ENCODE assay signal across 19 mouse cellular contexts in genomic region chr2:158322845-158323244, GRCm38 (mm10). TPM values are rescaled to one million over a fixed set of nuclear protein-coding genes. Genes with fewer than 3 reads are reported as not detected.
DNase-seq lines count a peak whose midpoint lies in the region; ATAC-seq lines count a peak whose summit lies in the region.
"Had no signal": no experiment of that assay in that cellular context is flagged by ENCODE, and none has a peak within 500 bp of the region (broad histone marks: within the 10 kb centered on the region; RNA-seq: fewer than 3 reads in every experiment).

No protein-coding gene starts in this region.

- DNase-seq in thymus, postnatal 0 days (ENCODE audit: low spot score): peak; percentile 64
- DNase-seq in thymus, postnatal 10 days (ENCODE audit: low spot score in 2 of 2): no peak
- DNase-seq in naive thymus-derived CD4-positive, alpha-beta T cell, adult 2 months (ENCODE audit: low read depth): peak; percentile 89
- DNase-seq in kidney, postnatal 4 days: no peak
- DNase-seq in adrenal gland, postnatal 25 days: no peak
- DNase-seq: cerebellum, adult 8-10 months; gastrocnemius, postnatal 36 days; heart, postnatal 14 days; kidney, adult 9 months; left cerebral cortex, postnatal 4 days; liver, postnatal 0 days; lung, postnatal 4 days; right cerebral cortex, postnatal 14 days; spleen, adult 18-20 months had no signal

- ATAC-seq in common myeloid progenitor, adult 5-6 weeks (replicated peaks; ENCODE audit: low read depth, poor library complexity, severe bottlenecking): peak; percentile 11
- ATAC-seq in frontal cortex, adult (ENCODE audit: low TSS enrichment): no peak
- ATAC-seq: intestine, embryonic 15.5 days; liver, postnatal 0 days had no signal

RNA-seq across cellular contexts. Expression of gene Lbp, which starts 16.6 kb away (rescaled TPM):
- polyA plus RNA-seq in thymus, postnatal 0 days (2015; fragmentation: Nextera tagmentation; extraction: Ambion mirVana): 3.2 and 4.9 TPM in 2 replicates
- 34.2 and 47.6 TPM in 2 replicates for total RNA-seq in common myeloid progenitor, adult 5-6 weeks (2017)
- total RNA-seq in adrenal gland, postnatal 25 days (2021): 11.5 and 12.4 TPM in 2 replicates
- total RNA-seq: G1E had no signal
- polyA plus RNA-seq: C2C12, G1E had no signal

RNA-seq across cellular contexts. Expression of gene Snhg11, which starts 52.6 kb away (rescaled TPM):
- polyA plus RNA-seq in thymus, postnatal 0 days (2015; fragmentation: Nextera tagmentation; extraction: Ambion mirVana): 4.1 and 6.4 TPM in 2 replicates
- total RNA-seq in common myeloid progenitor, adult 5-6 weeks (2017): not detected in 2 replicates
- total RNA-seq in adrenal gland, postnatal 25 days (2021): 5.3 and 8.6 TPM in 2 replicates
- polyA plus RNA-seq: C2C12, G1E had no signal

Comparison
In these comparisons a context has a peak if more than half of its experiments do, and no peak if none do; other contexts are left out.
1. DNase-seq: peak in thymus, postnatal 0 days (single experiment) and naive thymus-derived CD4-positive, alpha-beta T cell, adult 2 months (single experiment); none in thymus, postnatal 10 days (0 of 2), kidney, postnatal 4 days (0 of 2) and adrenal gland, postnatal 25 days (single experiment).